Mouse (Mus musculus) heart, adult 2 months (tissue): ENCODE measurements around the gene Minos1.

ENCODE experiments used
- CTCF ChIP-seq: fragments of 200-600 bp; IDR thresholded peaks from 2 replicates; pipeline ENCODE4 v1.8.1; 2022; ENCODE audit warnings: antibody characterized with exemption, mild to moderate bottlenecking, moderate library complexity
- EP300 ChIP-seq: fragments of 200-500 bp; IDR thresholded peaks from 2 replicates; pipeline ENCODE4 v1.6.1; 2011; ENCODE audit warnings: low read depth, low read length, control low read depth; ENCODE audit not compliant: insufficient read depth
- POLR2A ChIP-seq: fragments of 200-500 bp; IDR thresholded peaks from 2 replicates; pipeline ENCODE4 v1.6.1; 2011; ENCODE audit warnings: mild to moderate bottlenecking, low read depth, low read length, control low read depth; ENCODE audit not compliant: insufficient read depth

DNA sequence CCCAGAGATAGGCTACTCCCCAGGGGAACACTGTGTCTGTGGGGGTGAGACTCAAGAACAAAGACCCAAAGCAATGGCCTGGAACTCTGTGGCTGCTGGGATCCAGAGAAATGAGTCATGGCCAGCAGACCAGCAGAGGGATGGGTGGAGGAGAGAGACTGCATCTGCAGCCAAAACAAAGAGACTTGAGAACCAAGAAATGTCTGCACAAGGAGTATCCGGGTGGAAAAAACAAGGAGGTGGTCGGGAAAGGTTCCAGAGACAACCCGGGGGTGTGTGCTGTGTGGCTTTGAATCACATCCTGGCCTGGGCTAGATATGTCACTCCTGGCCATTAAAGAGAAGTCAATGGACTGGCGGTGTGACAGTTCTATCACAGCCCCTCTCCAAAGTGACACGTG lies 15.8 kb upstream of the Minos1 start:
- TF ChIP-seq POLR2A (no peak), CTCF (0 out of 2 replicates have a peak, but pooled peaks have one; percentile 5), EP300 (peak; percentile 74)
